Mouse (Mus musculus): ENCODE measurements at regions not wholly inside any gene's neighbourhood (a gene's known extent, or its start where the extent isn't known, plus 50 kb on each side); places are given as distances from the start of the nearest gene placed in this dataset.
A peak's percentile ranks its signal among the peaks of the same experiment; 100 is the strongest.

DNA sequence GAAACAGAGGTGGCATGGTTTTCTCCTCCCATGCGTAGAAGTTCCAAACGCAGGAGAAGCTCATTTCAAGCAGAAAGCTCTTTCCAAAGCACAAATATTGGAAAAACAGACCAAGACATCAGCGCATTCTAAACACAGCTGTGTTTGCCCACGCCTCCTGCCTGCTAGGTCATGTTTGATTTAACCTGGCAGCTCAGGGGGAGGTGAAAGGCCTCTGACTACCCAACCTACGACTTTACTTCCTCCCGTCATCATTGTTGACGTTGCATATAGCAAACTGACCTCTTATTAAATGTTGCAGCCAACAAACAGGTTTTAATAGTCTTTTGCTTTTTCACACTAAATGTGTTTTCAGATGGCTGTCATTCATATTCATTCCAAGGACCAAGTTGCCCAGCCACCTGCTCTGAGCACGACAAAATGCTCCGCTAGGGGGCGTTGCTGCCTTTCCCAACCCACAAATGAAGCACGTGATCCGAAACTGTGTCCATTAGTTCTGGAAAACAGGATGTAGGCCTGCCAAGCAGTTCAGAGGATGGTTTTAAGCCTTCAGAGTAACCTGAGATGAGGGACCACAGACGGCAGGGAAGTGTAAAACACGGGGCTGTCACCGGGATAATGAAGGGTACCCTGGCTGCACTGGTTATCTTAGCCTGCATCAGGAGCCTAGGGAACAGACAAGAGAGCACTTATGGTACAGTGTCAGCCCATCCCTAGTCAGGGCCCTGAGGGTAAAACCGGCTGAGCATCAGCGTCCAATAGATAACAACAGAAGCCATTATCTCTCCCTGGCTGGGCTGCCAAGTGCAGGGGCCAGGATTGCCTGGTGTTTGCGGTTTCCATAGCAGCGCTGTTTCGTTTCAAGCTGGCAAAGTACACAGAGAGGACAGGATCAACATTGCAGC is 67.6 kb upstream of the Noct start:
- no peak overlapping the region for H3K4me3 ChIP-seq (ENCODE audit: low read depth, low read length)
- WGBS: 32% methylated on average over 20 of the region's 20 CpGs
- no peak overlapping the region for H3K27ac ChIP-seq (ENCODE audit: low read depth, low read length)
- H3K27me3 ChIP-seq (ENCODE audit: control insufficient read depth, insufficient read depth, low read length): no peaks in the 10 kb centered on the region
- ATAC-seq (ENCODE audit: insufficient read depth, low FRiP score, low TSS enrichment) (peak; percentile 60), DNase-seq (ENCODE audit: low spot score) (peak; percentile 64)
- no peak overlapping the region for H3K4me2 ChIP-seq (ENCODE audit: low read depth)
- H3K36me3 ChIP-seq (ENCODE audit: control insufficient read depth, insufficient read depth, low read length): no peaks in the 10 kb centered on the region
- H3K9ac ChIP-seq (ENCODE audit: low read length): no peak overlapping the region
- H3K4me1 ChIP-seq (ENCODE audit: control insufficient read depth, insufficient read depth, low read length): peaks cover 5% of the 10 kb centered on the region
- no peaks in the 10 kb centered on the region for H3K9me3 ChIP-seq (ENCODE audit: control insufficient read depth, low read length)

GRCm38 (mm10) chr3:51157291-51157650 is 67.0 kb upstream of the Noct start:
- Histone ChIP-seq H3K4me1 (ENCODE audit: control insufficient read depth, insufficient read depth, low read length) (peaks cover 5% of the 10 kb centered on the region), H3K27me3 (ENCODE audit: control insufficient read depth, insufficient read depth, low read length) (no peaks in the 10 kb centered on the region), H3K36me3 (ENCODE audit: control insufficient read depth, insufficient read depth, low read length) (no peaks in the 10 kb centered on the region), H3K4me2 (ENCODE audit: low read depth) (no peak overlapping the region), H3K27ac (ENCODE audit: low read depth, low read length) (no peak overlapping the region), H3K9ac (ENCODE audit: low read length) (no peak overlapping the region), H3K4me3 (ENCODE audit: low read depth, low read length) (no peak overlapping the region), H3K9me3 (ENCODE audit: control insufficient read depth, low read length) (no peaks in the 10 kb centered on the region)
- DNase-seq (ENCODE audit: low spot score): no peak
- 23% methylated on average over 4 of the region's 4 CpGs for WGBS
- ATAC-seq (ENCODE audit: insufficient read depth, low FRiP score, low TSS enrichment): no peak

DNA sequence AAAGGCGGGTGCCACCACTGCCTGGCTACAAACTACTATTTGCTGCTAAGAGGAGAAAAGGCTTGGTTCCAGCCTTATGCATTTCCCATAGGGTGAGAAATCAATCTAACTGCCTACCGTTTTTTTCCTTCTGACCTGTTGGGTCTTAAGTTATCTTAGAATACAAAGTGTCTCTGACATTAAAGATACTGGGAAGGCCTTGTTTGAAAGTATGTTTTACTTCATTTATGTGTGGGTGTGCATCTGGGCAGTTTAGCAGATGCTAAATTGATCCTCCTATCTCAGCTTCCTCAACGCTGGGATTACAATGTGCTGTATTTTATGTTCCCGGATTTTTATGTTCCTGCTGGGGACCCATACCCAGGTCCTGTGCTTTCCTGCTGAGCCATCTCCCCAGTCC is 65.8 kb upstream of the Noct start:
- no peak overlapping the region for H3K27ac ChIP-seq (ENCODE audit: low read depth, low read length)
- no peak overlapping the region for H3K9ac ChIP-seq (ENCODE audit: low read length)
- H3K4me1 ChIP-seq (ENCODE audit: control insufficient read depth, insufficient read depth, low read length): peaks cover 5% of the 10 kb centered on the region
- no peak for ATAC-seq (ENCODE audit: insufficient read depth, low FRiP score, low TSS enrichment)
- 63% methylated on average over 4 of the region's 4 CpGs for WGBS
- no peaks in the 10 kb centered on the region for H3K27me3 ChIP-seq (ENCODE audit: control insufficient read depth, insufficient read depth, low read length)
- no peak for DNase-seq (ENCODE audit: low spot score)
- no peaks in the 10 kb centered on the region for H3K9me3 ChIP-seq (ENCODE audit: control insufficient read depth, low read length)
- H3K4me3 ChIP-seq (ENCODE audit: low read depth, low read length): no peak overlapping the region
- no peaks in the 10 kb centered on the region for H3K36me3 ChIP-seq (ENCODE audit: control insufficient read depth, insufficient read depth, low read length)
- no peak overlapping the region for H3K4me2 ChIP-seq (ENCODE audit: low read depth)

GRCm38 (mm10) chr3:51159322-51159721 is 64.9 kb upstream of the Noct start:
- Histone ChIP-seq H3K4me1 (ENCODE audit: control insufficient read depth, insufficient read depth, low read length) (peaks cover 5% of the 10 kb centered on the region), H3K9ac (ENCODE audit: low read length) (no peak overlapping the region), H3K27me3 (ENCODE audit: control insufficient read depth, insufficient read depth, low read length) (no peaks in the 10 kb centered on the region), H3K4me2 (ENCODE audit: low read depth) (no peak overlapping the region), H3K36me3 (ENCODE audit: control insufficient read depth, insufficient read depth, low read length) (no peaks in the 10 kb centered on the region), H3K4me3 (ENCODE audit: low read depth, low read length) (no peak overlapping the region), H3K27ac (ENCODE audit: low read depth, low read length) (no peak overlapping the region), H3K9me3 (ENCODE audit: control insufficient read depth, low read length) (no peaks in the 10 kb centered on the region)
- WGBS: 40% methylated on average over 4 of the region's 4 CpGs
- DNase-seq (ENCODE audit: low spot score) (no peak), ATAC-seq (ENCODE audit: insufficient read depth, low FRiP score, low TSS enrichment) (no peak)

- Histone ChIP-seq H3K9ac (ENCODE audit: low read length) (no peak overlapping the region), H3K27me3 (ENCODE audit: control insufficient read depth, insufficient read depth, low read length) (no peaks in the 10 kb centered on the region), H3K4me3 (ENCODE audit: low read depth, low read length) (no peak overlapping the region), H3K4me2 (ENCODE audit: low read depth) (no peak overlapping the region), H3K4me1 (ENCODE audit: control insufficient read depth, insufficient read depth, low read length) (peaks cover 5% of the 10 kb centered on the region), H3K9me3 (ENCODE audit: control insufficient read depth, low read length) (no peaks in the 10 kb centered on the region), H3K36me3 (ENCODE audit: control insufficient read depth, insufficient read depth, low read length) (no peaks in the 10 kb centered on the region), H3K27ac (ENCODE audit: low read depth, low read length) (no peak overlapping the region)
- DNase-seq (ENCODE audit: low spot score) (no peak), ATAC-seq (ENCODE audit: insufficient read depth, low FRiP score, low TSS enrichment) (no peak)
- 58% methylated on average over 9 of the region's 9 CpGs for WGBS
These were observed 64.4 kb upstream of the Noct start for GRCm38 (mm10) chr3:51159881-51160280.

DNA sequence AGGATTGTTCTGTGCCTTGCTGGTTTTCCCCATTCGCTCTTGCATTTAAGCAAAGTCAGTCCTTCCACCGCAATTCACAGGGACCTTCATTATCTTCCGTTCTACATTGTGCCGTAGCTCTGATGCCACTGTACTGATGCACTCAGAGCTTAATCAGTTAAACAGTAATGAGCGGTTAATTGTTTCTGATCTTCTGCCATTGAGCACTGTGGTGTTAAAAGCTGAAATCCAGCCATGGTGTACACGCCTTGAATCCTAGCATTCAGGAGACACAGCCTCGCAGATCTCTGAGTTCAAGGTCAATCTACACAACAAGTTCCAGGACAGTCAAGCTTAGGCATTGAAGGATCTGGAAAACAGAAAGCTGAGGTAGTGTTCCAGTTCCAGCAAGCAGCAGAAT is 63.6 kb upstream of the Noct start:
- Histone ChIP-seq H3K9ac (ENCODE audit: low read length) (no peak overlapping the region), H3K27me3 (ENCODE audit: control insufficient read depth, insufficient read depth, low read length) (no peaks in the 10 kb centered on the region), H3K4me3 (ENCODE audit: low read depth, low read length) (no peak overlapping the region), H3K27ac (ENCODE audit: low read depth, low read length) (no peak overlapping the region), H3K4me2 (ENCODE audit: low read depth) (no peak overlapping the region), H3K4me1 (ENCODE audit: control insufficient read depth, insufficient read depth, low read length) (peaks cover 5% of the 10 kb centered on the region), H3K9me3 (ENCODE audit: control insufficient read depth, low read length) (no peaks in the 10 kb centered on the region), H3K36me3 (ENCODE audit: control insufficient read depth, insufficient read depth, low read length) (no peaks in the 10 kb centered on the region)
- WGBS: 90% methylated on average over 7 of the region's 7 CpGs
- ATAC-seq (ENCODE audit: insufficient read depth, low FRiP score, low TSS enrichment): no peak
- DNase-seq (ENCODE audit: low spot score): no peak

GRCm38 (mm10) chr3:51169150-51169925 is 54.9 kb upstream of the Noct start:
- Histone ChIP-seq H3K27me3 (ENCODE audit: control insufficient read depth, insufficient read depth, low read length) (no peaks in the 10 kb centered on the region), H3K36me3 (ENCODE audit: control insufficient read depth, insufficient read depth, low read length) (no peaks in the 10 kb centered on the region), H3K4me3 (ENCODE audit: low read depth, low read length) (no peak overlapping the region), H3K9ac (ENCODE audit: low read length) (no peak overlapping the region), H3K9me3 (ENCODE audit: control insufficient read depth, low read length) (no peaks in the 10 kb centered on the region), H3K4me1 (ENCODE audit: control insufficient read depth, insufficient read depth, low read length) (no peaks in the 10 kb centered on the region), H3K4me2 (ENCODE audit: low read depth) (no peak overlapping the region), H3K27ac (ENCODE audit: low read depth, low read length) (no peak overlapping the region)
- 75% methylated on average over 30 of the region's 30 CpGs for WGBS
- DNase-seq (ENCODE audit: low spot score): no peak
- ATAC-seq (ENCODE audit: insufficient read depth, low FRiP score, low TSS enrichment): no peak

GRCm38 (mm10) chr3:51170225-51170852 is 53.9 kb upstream of the Noct start:
- no peaks in the 10 kb centered on the region for H3K36me3 ChIP-seq (ENCODE audit: control insufficient read depth, insufficient read depth, low read length)
- H3K4me3 ChIP-seq (ENCODE audit: low read depth, low read length): no peak overlapping the region
- no peak overlapping the region for H3K27ac ChIP-seq (ENCODE audit: low read depth, low read length)
- H3K9ac ChIP-seq (ENCODE audit: low read length): no peak overlapping the region
- 32% methylated on average over 19 of the region's 19 CpGs for WGBS
- peak; percentile 66; the same call in 1 of the 2 replicates for ATAC-seq (ENCODE audit: insufficient read depth, low FRiP score, low TSS enrichment)
- no peak overlapping the region for H3K4me2 ChIP-seq (ENCODE audit: low read depth)
- H3K27me3 ChIP-seq (ENCODE audit: control insufficient read depth, insufficient read depth, low read length): no peaks in the 10 kb centered on the region
- peak; percentile 86 for DNase-seq (ENCODE audit: low spot score)
- H3K4me1 ChIP-seq (ENCODE audit: control insufficient read depth, insufficient read depth, low read length): no peaks in the 10 kb centered on the region
- H3K9me3 ChIP-seq (ENCODE audit: control insufficient read depth, low read length): no peaks in the 10 kb centered on the region
